Mouse (Mus musculus) heart, adult 18-20 months (tissue): ENCODE measurements at regions not wholly inside any gene's neighbourhood (a gene's known extent, or its start where the extent isn't known, plus 50 kb on each side); places are given as distances from the start of the nearest gene placed in this dataset.
A peak's percentile ranks its signal among the peaks of the same experiment; 100 is the strongest.

ENCODE experiments used
- DNase-seq, 2 experiments: peaks; one replicate each; pipeline ENCODE4 v3.0.0; 2021 to 2022; ENCODE audit warnings: mixed read lengths in 1 of 2

- no peak for DNase-seq
Observed at GRCm38 (mm10) chr16:62981821-62982220, 127.7 kb downstream of the Pros1 start.

- peak in 1 of 2 experiments; percentile 7 for DNase-seq
Observed at GRCm38 (mm10) chr16:62982558-62982957, 128.5 kb downstream of the Pros1 start.

GRCm38 (mm10) chr16:62995555-62995954, 141.4 kb downstream of the Pros1 start:
- DNase-seq = no peak

GRCm38 (mm10) chr16:63011151-63011734, 157.1 kb downstream of the Pros1 start:
- no peak for DNase-seq

- peak in 1 of 2 experiments; percentile 15 for DNase-seq
Observed at GRCm38 (mm10) chr16:63014453-63014852, 160.3 kb downstream of the Pros1 start.

- DNase-seq = peak in 1 of 2 experiments; percentile 2
Observed at GRCm38 (mm10) chr16:63016144-63016543, 162.0 kb downstream of the Pros1 start.

GRCm38 (mm10) chr16:63016658-63017057, 162.6 kb downstream of the Pros1 start:
- no peak for DNase-seq

- no peak for DNase-seq
Observed at GRCm38 (mm10) chr16:63030399-63030798, 176.3 kb downstream of the Pros1 start.

GRCm38 (mm10) chr16:63031035-63031434, 176.9 kb downstream of the Pros1 start:
- no peak for DNase-seq

GRCm38 (mm10) chr16:63031802-63032201, 177.7 kb downstream of the Pros1 start:
- DNase-seq = no peak

- DNase-seq = no peak
Observed at GRCm38 (mm10) chr16:63049100-63049499, 195.0 kb downstream of the Pros1 start.

GRCm38 (mm10) chr16:63062883-63063282, 208.8 kb downstream of the Pros1 start:
- no peak for DNase-seq

- no peak for DNase-seq
Observed at GRCm38 (mm10) chr16:63069987-63070386, 215.9 kb downstream of the Pros1 start.

- DNase-seq = no peak
Observed at GRCm38 (mm10) chr16:63075814-63076213, 221.7 kb downstream of the Pros1 start.

- DNase-seq = no peak
Observed at GRCm38 (mm10) chr16:63081383-63081782, 227.3 kb downstream of the Pros1 start.

GRCm38 (mm10) chr16:63083256-63083655, 229.1 kb downstream of the Pros1 start:
- DNase-seq = no peak

- DNase-seq = no peak
Observed at GRCm38 (mm10) chr16:63084021-63084756, 230.1 kb downstream of the Pros1 start.

- peak; percentile 49 to 55 for DNase-seq
Observed at GRCm38 (mm10) chr16:63086086-63086796, 232.1 kb downstream of the Pros1 start.

- peak in 1 of 2 experiments; percentile 14 for DNase-seq
Observed at GRCm38 (mm10) chr16:63091471-63092300, 237.6 kb downstream of the Pros1 start.

- peak; percentile 15 to 47 for DNase-seq
Observed at GRCm38 (mm10) chr16:63094126-63094840, 240.2 kb downstream of the Pros1 start.

- DNase-seq = no peak
Observed at GRCm38 (mm10) chr16:63102362-63102761, 248.3 kb downstream of the Pros1 start.

- DNase-seq = peak in 1 of 2 experiments; percentile 35
Observed at GRCm38 (mm10) chr16:63102930-63103329, 248.8 kb downstream of the Pros1 start.
